Mouse (Mus musculus) MEL (cell line): ENCODE data around the gene Entpd5. TPM values are rescaled to one million over a fixed set of nuclear protein-coding genes. Genes with fewer than 3 reads are reported as not detected.

Experiments used
- DNase-seq: peaks from one replicate; pipeline ENCODE4 v3.0.0; 2011; ENCODE audit warnings: low read depth, low spot score
- H3K27ac ChIP-seq: 2 replicates; pipeline ENCODE4 v1.5.1; 2012; ENCODE audit warnings: low read depth, mild to moderate bottlenecking, control low read depth, low read length, moderate library complexity; ENCODE audit not compliant: control insufficient read depth
- H3K27me3 ChIP-seq, 2 experiments: fragments of 150-350 bp in 1 of 2; sonication (generic) in 1 of 2; 2 replicates each; pipeline ENCODE4 v1.6.1; 2012; ENCODE audit warnings: low read length in 2 of 2, mild to moderate bottlenecking in 2 of 2, improper control_type of control experiment in 1 of 2, moderate library complexity in 1 of 2; ENCODE audit not compliant: insufficient read depth in 2 of 2, control insufficient read depth in 1 of 2
- H3K36me3 ChIP-seq, 2 experiments: 2 replicates each; pipeline ENCODE4 v1.6.1; 2012 to 2014; ENCODE audit warnings: low read length in 2 of 2, improper control_type of control experiment in 1 of 2, inconsistent platforms in 1 of 2, mild to moderate bottlenecking in 1 of 2; ENCODE audit not compliant: insufficient read depth in 2 of 2, control insufficient read depth in 1 of 2
- H3K4me1 ChIP-seq, 2 experiments: fragments of 150-350 bp in 1 of 2; sonication (generic) in 1 of 2; 2 replicates each; pipeline ENCODE4 v1.6.1; 2012; ENCODE audit warnings: low read length in 2 of 2, improper control_type of control experiment in 1 of 2, mild to moderate bottlenecking in 1 of 2; ENCODE audit not compliant: insufficient read depth in 2 of 2, control insufficient read depth in 1 of 2
- H3K4me3 ChIP-seq, 2 experiments: fragments of 150-350 bp in 1 of 2; sonication (generic) in 1 of 2; 2 replicates each; pipeline ENCODE4 v1.5.1; 2012; ENCODE audit warnings: low read depth in 2 of 2, low read length in 2 of 2, mild to moderate bottlenecking in 2 of 2, moderate library complexity in 2 of 2, control low read depth in 1 of 2, improper control_type of control experiment in 1 of 2; ENCODE audit not compliant: control insufficient read depth in 1 of 2, insufficient read depth in 1 of 2
- H3K79me2 ChIP-seq: 2 replicates; pipeline ENCODE4 v1.6.1; 2012; ENCODE audit warnings: mild to moderate bottlenecking, low read length, moderate library complexity; ENCODE audit not compliant: control insufficient read depth, poor library complexity, insufficient read depth
- H3K9ac ChIP-seq: 2 replicates; pipeline ENCODE4 v1.6.1; 2012; ENCODE audit warnings: low read depth, mild to moderate bottlenecking, control low read depth, low read length, moderate library complexity; ENCODE audit not compliant: control insufficient read depth, poor library complexity, severe bottlenecking
- H3K9me3 ChIP-seq: fragments of 150-350 bp; sonication (generic); replicated peaks from 2 replicates; pipeline ENCODE4 v1.6.1; 2012; ENCODE audit warnings: mild to moderate bottlenecking, low read length, improper control_type of control experiment, moderate library complexity; ENCODE audit not compliant: insufficient read depth
- BHLHE40 ChIP-seq: IDR thresholded peaks from 2 replicates; pipeline ENCODE4 v1.6.1; 2012; ENCODE audit warnings: low read depth, mild to moderate bottlenecking, inconsistent platforms, low read length, improper control_type of control experiment, borderline replicate concordance
- CHD2 ChIP-seq: IDR thresholded peaks from 2 replicates; pipeline ENCODE4 v1.6.1; 2011; ENCODE audit warnings: low read length, improper control_type of control experiment
- CTCF ChIP-seq, 3 experiments: IDR thresholded peaks in 2 of 3; conservative IDR thresholded peaks in 1 of 3; 2 replicates each; pipeline ENCODE4 v1.5.1; 2011 to 2012; ENCODE audit warnings: low read length in 3 of 3, low read depth in 2 of 3, mild to moderate bottlenecking in 2 of 3, improper control_type of control experiment in 1 of 3, inconsistent platforms in 1 of 3, mixed read lengths in 1 of 3, moderate library complexity in 1 of 3; ENCODE audit not compliant: control insufficient read depth in 1 of 3, insufficient read depth in 1 of 3, poor library complexity in 1 of 3, severe bottlenecking in 1 of 3
- ELF1 ChIP-seq: IDR thresholded peaks from 2 replicates; pipeline ENCODE4 v1.6.1; 2014; ENCODE audit warnings: low read depth, mild to moderate bottlenecking, inconsistent platforms, low read length, improper control_type of control experiment, moderate library complexity
- GABPA ChIP-seq: IDR thresholded peaks from 2 replicates; pipeline ENCODE4 v1.6.1; 2012; ENCODE audit warnings: low read depth, mild to moderate bottlenecking, inconsistent platforms, low read length, improper control_type of control experiment, moderate library complexity
- JUND ChIP-seq: IDR thresholded peaks from 2 replicates; pipeline ENCODE4 v1.6.1; 2011; ENCODE audit warnings: low read depth, mild to moderate bottlenecking, improper control_type of control experiment, low read length
- MAZ ChIP-seq: IDR thresholded peaks from 2 replicates; pipeline ENCODE4 v1.6.1; 2012; ENCODE audit warnings: low read depth, mild to moderate bottlenecking, inconsistent platforms, low read length, improper control_type of control experiment
- MEF2A ChIP-seq: IDR thresholded peaks from 2 replicates; pipeline ENCODE4 v1.6.1; 2014; ENCODE audit warnings: low read depth, mild to moderate bottlenecking, inconsistent platforms, low read length, improper control_type of control experiment; ENCODE audit not compliant: poor library complexity, insufficient replicate concordance, severe bottlenecking; ENCODE audit errors: extremely low read depth
- MXI1 ChIP-seq: IDR thresholded peaks from 2 replicates; pipeline ENCODE4 v1.6.1; 2011; ENCODE audit warnings: mild to moderate bottlenecking, low read depth, low read length, improper control_type of control experiment
- MYC ChIP-seq: IDR thresholded peaks from 2 replicates; pipeline ENCODE4 v1.6.1; 2011; ENCODE audit warnings: low read depth, mild to moderate bottlenecking, low read length, improper control_type of control experiment, moderate library complexity
- NELFE ChIP-seq: IDR thresholded peaks from 2 replicates; pipeline ENCODE4 v1.6.1; 2011; ENCODE audit warnings: low read depth, low read length, improper control_type of control experiment
- NRF1 ChIP-seq: IDR thresholded peaks from 2 replicates; pipeline ENCODE4 v1.6.1; 2014; ENCODE audit warnings: low read depth, mild to moderate bottlenecking, inconsistent platforms, low read length, improper control_type of control experiment, moderate library complexity; ENCODE audit not compliant: poor library complexity, insufficient read depth, severe bottlenecking
- USF1 ChIP-seq: IDR thresholded peaks from 2 replicates; pipeline ENCODE4 v1.6.1; 2014; ENCODE audit warnings: low read depth, mild to moderate bottlenecking, inconsistent platforms, low read length, improper control_type of control experiment, moderate library complexity
- USF2 ChIP-seq, 2 experiments: IDR thresholded peaks; 2 replicates each; pipeline ENCODE4 v1.6.1; 2011 to 2012; ENCODE audit warnings: improper control_type of control experiment in 2 of 2, low read length in 2 of 2, borderline replicate concordance in 1 of 2, inconsistent platforms in 1 of 2, low read depth in 1 of 2, mild to moderate bottlenecking in 1 of 2; ENCODE audit not compliant: insufficient read depth in 1 of 2
- ZC3H11A ChIP-seq: IDR thresholded peaks from 2 replicates; pipeline ENCODE4 v1.6.1; 2012; ENCODE audit warnings: low read depth, mild to moderate bottlenecking, inconsistent platforms, low read length, improper control_type of control experiment
- ZKSCAN1 ChIP-seq: IDR thresholded peaks from 2 replicates; pipeline ENCODE4 v1.6.1; 2012; ENCODE audit warnings: low read depth, mild to moderate bottlenecking, inconsistent platforms, low read length, improper control_type of control experiment, moderate library complexity
- ZMIZ1 ChIP-seq: IDR thresholded peaks from 2 replicates; pipeline ENCODE4 v1.6.1; 2012; ENCODE audit warnings: low read depth, mild to moderate bottlenecking, inconsistent platforms, low read length, improper control_type of control experiment, moderate library complexity
- ZNF384 ChIP-seq: IDR thresholded peaks from 2 replicates; pipeline ENCODE4 v1.6.1; 2012; ENCODE audit warnings: low read depth, mild to moderate bottlenecking, inconsistent platforms, low read length, improper control_type of control experiment
- polyA plus RNA-seq, 2 experiments: library from polyadenylated mRNA; stranded (reverse) in 1 of 2; unstranded in 1 of 2; fragments of >175 nt in 1 of 2; fragments of >200 nt in 1 of 2; gene quantifications; 2 replicates each; pipeline versions ENCODE4 v1.2.1 to v1.2.4; 2012; ENCODE audit warnings: low replicate concordance in 2 of 2, low read depth in 1 of 2; ENCODE audit not compliant: insufficient read length in 2 of 2, insufficient read depth in 1 of 2, missing spikeins in 1 of 2
- total RNA-seq: library from RNA; depleted of rRNA; stranded (reverse); fragments of 300-350 nt; gene quantifications from 2 replicates; pipeline ENCODE4 v1.2.3, GENCODE M21; 2012

The Entpd5 gene
- total and polyA plus RNA-seq, 3 experiments: 5.7 to 12.8 TPM; not detected in 1

DNA sequence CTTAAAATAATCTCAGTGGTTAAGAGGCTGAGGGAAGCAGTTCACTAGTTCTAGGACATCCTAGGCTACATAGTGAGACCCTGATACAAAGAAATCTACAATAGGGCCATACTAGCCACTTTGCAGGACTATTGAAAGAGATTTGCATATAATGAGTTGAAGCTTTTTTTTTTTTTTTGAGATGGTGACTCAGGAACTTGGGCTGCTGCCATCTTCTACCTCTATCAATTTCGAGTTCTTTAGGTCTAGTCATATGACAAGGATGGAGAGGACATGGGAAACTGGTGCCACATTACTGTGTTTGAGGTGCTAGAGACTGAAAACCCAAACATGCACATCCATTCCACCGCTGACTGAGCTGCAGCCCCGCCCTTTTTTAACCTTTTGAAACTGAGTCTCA lies 15.2 kb upstream of the Entpd5 start:
- no peak overlapping the region for H3K9ac ChIP-seq
- H3K36me3 ChIP-seq: peaks cover 0 to 8% of the 10 kb centered on the region in 2 experiments; a peak in 2 of 4 replicates

GRCm38 (mm10) chr12:84417605-84417922 lies 8.7 kb upstream of the Entpd5 start:
- DNase-seq: no peak
- H3K9me3 ChIP-seq: no peaks in the 10 kb centered on the region
- TF ChIP-seq CTCF (IDR thresholded peaks at IDR 0.05 in 2 of 3, conservative IDR thresholded peaks at IDR 0.05 in 1 of 3; ENCODE audit: control insufficient read depth in 1 of 3, insufficient read depth in 1 of 3, low read depth in 2 of 3, low read length in 3 of 3, poor library complexity in 1 of 3, severe bottlenecking in 1 of 3): no peak
- TF ChIP-seq ZKSCAN1: no peak
- no peak for TF ChIP-seq ZC3H11A
- no peak for TF ChIP-seq JUND
- TF ChIP-seq BHLHE40: no peak
- TF ChIP-seq MAZ: no peak
- no peak for TF ChIP-seq NELFE
- no peak for TF ChIP-seq ZNF384
- TF ChIP-seq GABPA: no peak
- TF ChIP-seq USF1: no peak
- no peak for TF ChIP-seq USF2 (IDR thresholded peaks at IDR 0.05; ENCODE audit: borderline replicate concordance in 1 of 2, insufficient read depth in 1 of 2, low read depth in 1 of 2, low read length in 2 of 2)
- no peak for TF ChIP-seq MEF2A
- no peak for TF ChIP-seq NRF1
- no peak for TF ChIP-seq ZMIZ1
- TF ChIP-seq MYC: no peak
- TF ChIP-seq, all 39 proteins: peak for 0
- no peaks in the 10 kb centered on the region; a peak in 1 of 4 replicates for H3K36me3 ChIP-seq
- no peaks in the 10 kb centered on the region for H3K4me1 ChIP-seq
- no peak overlapping the region for H3K4me3 ChIP-seq
- no peaks in the 10 kb centered on the region for H3K27me3 ChIP-seq
- no peak overlapping the region for H3K27ac ChIP-seq
- no peaks in the 10 kb centered on the region for H3K79me2 ChIP-seq
- no peak overlapping the region for H3K9ac ChIP-seq

More for the DNA sequence above, 15.2 kb upstream of the Entpd5 start:
- Histone ChIP-seq H3K27ac (no peak overlapping the region), H3K4me1 (peaks cover 5 to 6% of the 10 kb centered on the region in 2 experiments; a peak in 3 of 4 replicates), H3K79me2 (no peaks in the 10 kb centered on the region), H3K27me3 (no peaks in the 10 kb centered on the region), H3K9me3 (no peaks in the 10 kb centered on the region), H3K4me3 (no peak overlapping the region)
- TF ChIP-seq USF1: 0 out of 2 replicates have a peak, but pooled peaks have one; percentile 20
- TF ChIP-seq ZNF384: peak; percentile 89
- TF ChIP-seq MXI1: no peak
- no peak for TF ChIP-seq CHD2
- no peak for TF ChIP-seq ELF1
- peak; percentile 54 for DNase-seq
